Mouse (Mus musculus): Measurements from ENCODE around the gene H3f3b. TPM values are rescaled to one million over a fixed set of nuclear protein-coding genes. Genes with fewer than 3 reads are reported as not detected.

Gene H3f3b
- polyA plus RNA-seq, 1 experiment from 2014 or later, result 2,766 TPM

GRCm38 (mm10) chr11:116042372-116043138 lies 14.8 kb upstream of the H3f3b start:
- Histone ChIP-seq H3K9ac (no peak overlapping the region), H3K4me3 (no peak overlapping the region), H3K36me3 (ENCODE audit: poor library complexity, severe bottlenecking) (peaks cover 69% of the 10 kb centered on the region), H3K27me3 (no peaks in the 10 kb centered on the region), H3K4me1 (no peaks in the 10 kb centered on the region), H3K9me3 (replicated peaks) (no peaks in the 10 kb centered on the region), H3K4me2 (no peak overlapping the region), H3K27ac (no peak overlapping the region)
- 95% methylated on average over 5 of the region's 5 CpGs for WGBS
- no peak for ATAC-seq

- Histone ChIP-seq H3K4me1 (no peaks in the 10 kb centered on the region), H3K9ac (no peak overlapping the region), H3K4me3 (no peak overlapping the region), H3K27me3 (no peaks in the 10 kb centered on the region), H3K27ac (no peak overlapping the region), H3K36me3 (ENCODE audit: poor library complexity, severe bottlenecking) (peaks cover 63% of the 10 kb centered on the region), H3K4me2 (no peak overlapping the region), H3K9me3 (replicated peaks) (no peaks in the 10 kb centered on the region)
- ATAC-seq, result no peak
- 98% methylated on average over 2 of the region's 2 CpGs for WGBS
Observed at GRCm38 (mm10) chr11:116041833-116042232, 14.1 kb upstream of the H3f3b start.

- H3K4me3 ChIP-seq, result no peak overlapping the region
- H3K9ac ChIP-seq, result no peak overlapping the region
- no peaks in the 10 kb centered on the region for H3K4me1 ChIP-seq
- no peak overlapping the region for H3K4me2 ChIP-seq
- H3K9me3 ChIP-seq (replicated peaks), result no peaks in the 10 kb centered on the region
- H3K36me3 ChIP-seq (ENCODE audit: poor library complexity, severe bottlenecking), result peaks cover 52% of the 10 kb centered on the region
- no peaks in the 10 kb centered on the region for H3K27me3 ChIP-seq
- H3K27ac ChIP-seq, result no peak overlapping the region
- WGBS, result 91% methylated on average over 6 of the region's 6 CpGs
- no peak for ATAC-seq
Observed at GRCm38 (mm10) chr11:116040593-116040992, 12.8 kb upstream of the H3f3b start.

GRCm38 (mm10) chr11:116037826-116038225 lies 10.1 kb upstream of the H3f3b start:
- ATAC-seq, result no peak
- Histone ChIP-seq H3K4me1 (peaks cover 7% of the 10 kb centered on the region), H3K4me3 (no peak overlapping the region), H3K27ac (no peak overlapping the region), H3K36me3 (ENCODE audit: poor library complexity, severe bottlenecking) (peaks cover 44% of the 10 kb centered on the region), H3K9ac (no peak overlapping the region), H3K27me3 (no peaks in the 10 kb centered on the region), H3K9me3 (replicated peaks) (no peaks in the 10 kb centered on the region), H3K4me2 (no peak overlapping the region)
- WGBS, result 95% methylated on average over 9 of the region's 9 CpGs

- Histone ChIP-seq H3K4me3 (no peak overlapping the region), H3K4me1 (peaks cover 17% of the 10 kb centered on the region), H3K36me3 (ENCODE audit: poor library complexity, severe bottlenecking) (peaks cover 34% of the 10 kb centered on the region), H3K4me2 (no peak overlapping the region), H3K9ac (no peak overlapping the region), H3K27me3 (no peaks in the 10 kb centered on the region), H3K27ac (no peak overlapping the region), H3K9me3 (replicated peaks) (no peaks in the 10 kb centered on the region)
- ATAC-seq, result no peak
- 96% methylated on average over 3 of the region's 3 CpGs for WGBS
Observed at GRCm38 (mm10) chr11:116036671-116037070, 8.9 kb upstream of the H3f3b start.

- Histone ChIP-seq H3K9me3 (replicated peaks) (no peaks in the 10 kb centered on the region), H3K27me3 (no peaks in the 10 kb centered on the region), H3K4me3 (no peak overlapping the region), H3K4me2 (no peak overlapping the region), H3K27ac (no peak overlapping the region), H3K9ac (no peak overlapping the region), H3K4me1 (peaks cover 27% of the 10 kb centered on the region), H3K36me3 (ENCODE audit: poor library complexity, severe bottlenecking) (peaks cover 17% of the 10 kb centered on the region)
- 95% methylated on average over 6 of the region's 6 CpGs for WGBS
- ATAC-seq, result no peak
Observed at GRCm38 (mm10) chr11:116034584-116034983, 6.8 kb upstream of the H3f3b start.

DNA sequence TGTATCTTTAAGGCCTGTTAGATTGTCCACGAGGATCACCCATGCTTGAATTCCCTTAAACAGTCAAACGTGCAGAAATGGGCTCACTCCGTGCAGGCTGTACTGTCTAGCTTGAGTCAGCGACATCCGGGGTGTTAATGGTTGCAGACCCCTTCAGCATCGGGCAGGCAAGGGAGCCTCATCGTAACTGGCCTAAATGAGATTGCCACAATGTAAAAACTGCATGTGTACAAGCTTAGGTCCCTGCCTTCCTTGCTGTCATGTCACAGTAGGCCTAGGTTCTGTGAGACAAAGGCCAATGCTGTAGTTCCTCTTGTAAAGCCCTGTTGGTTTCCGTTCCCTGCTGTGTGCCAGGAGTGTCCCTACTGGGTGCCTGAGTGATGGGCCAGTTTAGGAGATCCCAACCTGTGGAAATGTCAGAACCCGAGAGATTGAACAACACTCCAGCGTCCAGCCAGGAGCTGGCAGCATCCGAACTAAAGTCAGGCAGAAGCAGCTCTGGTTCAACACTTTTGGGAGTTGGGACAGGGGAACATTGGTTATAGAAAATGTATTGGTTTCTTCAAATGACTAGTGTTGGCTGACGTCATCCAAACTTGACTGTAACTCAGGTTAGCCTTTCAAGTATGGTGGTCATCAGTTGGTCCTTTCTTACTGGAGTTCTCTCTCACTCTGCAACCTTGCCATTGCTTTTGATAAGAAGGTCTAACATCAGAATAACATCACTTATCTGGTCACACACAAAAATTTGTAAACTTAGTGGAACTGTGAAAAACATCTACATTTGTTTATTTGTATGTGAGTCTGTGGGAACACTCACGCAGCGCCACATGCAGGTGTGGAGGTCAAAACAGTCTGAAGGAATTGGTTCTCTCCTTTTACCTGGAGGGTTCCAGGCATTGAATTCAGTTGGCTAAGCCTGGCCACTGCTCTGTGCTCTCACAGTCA lies 3.4 kb upstream of the H3f3b start:
- peaks cover 30% of the 10 kb centered on the region for H3K4me1 ChIP-seq
- peak; percentile 28 for ATAC-seq
- WGBS, result 28% methylated on average over 14 of the region's 14 CpGs
- peak overlapping the region; percentile 88 for H3K4me2 ChIP-seq
- peak overlapping the region; percentile 99 for H3K27ac ChIP-seq
- H3K27me3 ChIP-seq, result peaks cover 3% of the 10 kb centered on the region; the same call in 1 of the 2 replicates
- H3K4me3 ChIP-seq, result peak overlapping the region; percentile 64
- H3K36me3 ChIP-seq (ENCODE audit: poor library complexity, severe bottlenecking), result peaks cover 5% of the 10 kb centered on the region; the same call in 1 of the 2 replicates
- peak overlapping the region; percentile 81 for H3K9ac ChIP-seq
- no peaks in the 10 kb centered on the region for H3K9me3 ChIP-seq (replicated peaks)

DNA sequence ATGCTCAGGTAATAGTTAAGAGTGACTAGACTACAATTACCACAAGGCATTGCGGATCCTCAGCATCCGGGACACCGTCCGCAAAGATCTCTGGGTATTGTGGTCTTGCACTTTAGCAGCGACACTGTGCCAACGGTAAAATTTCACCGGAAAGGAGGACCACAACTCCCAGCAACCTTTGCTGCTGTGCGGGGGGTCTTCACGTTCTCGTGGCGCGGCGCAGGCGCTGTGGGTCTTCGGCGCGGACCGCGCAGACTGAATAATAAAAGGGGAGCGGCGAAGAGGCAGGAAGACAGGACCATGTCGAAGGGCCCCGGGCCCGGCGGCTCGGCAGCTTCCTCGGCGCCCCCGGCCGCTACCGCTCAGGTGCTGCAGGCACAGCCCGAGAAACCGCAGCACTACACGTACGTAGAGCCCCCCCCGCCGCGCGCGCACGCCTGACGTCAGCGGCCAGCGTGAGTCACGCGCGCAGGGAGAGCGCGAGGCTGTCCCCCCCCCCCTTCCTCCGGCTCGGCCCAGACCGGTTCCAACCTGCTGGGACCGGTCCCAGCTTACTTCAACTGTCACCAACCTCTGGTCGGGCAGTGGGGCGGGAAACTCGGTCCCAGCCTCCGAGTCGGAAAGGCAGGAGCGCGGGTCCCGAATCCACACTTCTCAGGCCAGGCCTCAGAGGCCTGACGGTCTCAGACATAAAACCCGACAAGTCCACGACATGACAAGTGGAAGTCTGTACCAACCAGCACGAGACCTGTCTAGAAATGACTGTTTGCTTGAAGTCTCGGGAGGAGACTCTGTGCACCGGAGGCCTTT lies 2.5 kb upstream of the H3f3b start, which contains the start of gene Unk:
Gene Unk (plus strand): TSS at position 235 of the 810 bp plus-strand sequence.
- no peaks in the 10 kb centered on the region for H3K9me3 ChIP-seq (replicated peaks)
- peak within 1 kb of the TSS; percentile 88 for H3K4me2 ChIP-seq
- under 1% methylated on average over 63 of the region's 67 CpGs for WGBS
- peak; percentile 95 for ATAC-seq
- peaks cover 30% of the 10 kb centered on the region for H3K4me1 ChIP-seq
- H3K36me3 ChIP-seq (ENCODE audit: poor library complexity, severe bottlenecking), result peaks cover 5% of the 10 kb centered on the region; the same call in 1 of the 2 replicates
- H3K27me3 ChIP-seq, result peaks cover 3% of the 10 kb centered on the region; the same call in 1 of the 2 replicates
- peak within 1 kb of the TSS; percentile 99 for H3K27ac ChIP-seq
- H3K4me3 ChIP-seq, result peak within 1 kb of the TSS; percentile 64
- peak within 1 kb of the TSS; percentile 81 for H3K9ac ChIP-seq

GRCm38 (mm10) chr11:116029086-116029865 lies 1.5 kb upstream of the H3f3b start:
- WGBS, result 87% methylated on average over 6 of the region's 6 CpGs
- H3K27ac ChIP-seq, result no peak overlapping the region; the same call in 1 of the 2 replicates
- peak overlapping the region; percentile 88 for H3K4me2 ChIP-seq
- no peaks in the 10 kb centered on the region for H3K9me3 ChIP-seq (replicated peaks)
- H3K36me3 ChIP-seq (ENCODE audit: poor library complexity, severe bottlenecking), result no peaks in the 10 kb centered on the region
- H3K9ac ChIP-seq, result peak overlapping the region; percentile 45; the same call in 1 of the 2 replicates
- H3K4me1 ChIP-seq, result peaks cover 30% of the 10 kb centered on the region
- ATAC-seq, result no peak
- H3K27me3 ChIP-seq, result peaks cover 3% of the 10 kb centered on the region; the same call in 1 of the 2 replicates
- H3K4me3 ChIP-seq, result peak overlapping the region; percentile 64

GRCm38 (mm10) chr11:116028177-116028865 lies 559 bp upstream of the H3f3b start:
- Histone ChIP-seq H3K4me1 (peaks cover 28% of the 10 kb centered on the region), H3K27me3 (peaks cover 3% of the 10 kb centered on the region; the same call in 1 of the 2 replicates), H3K9ac (no peak overlapping the region), H3K9me3 (replicated peaks) (no peaks in the 10 kb centered on the region), H3K36me3 (ENCODE audit: poor library complexity, severe bottlenecking) (no peaks in the 10 kb centered on the region), H3K27ac (no peak overlapping the region), H3K4me3 (no peak overlapping the region), H3K4me2 (no peak overlapping the region)
- WGBS, result 79% methylated on average over 9 of the region's 9 CpGs
- ATAC-seq, result no peak
